Mouse (Mus musculus): ENCODE results near the gene Arhgef3. TPM values are rescaled to one million over a fixed set of nuclear protein-coding genes. Genes with fewer than 3 reads are reported as not detected.

The Arhgef3 gene
- polyA plus RNA-seq, 1 experiment from 2014 or later: 6.4 TPM

DNA sequence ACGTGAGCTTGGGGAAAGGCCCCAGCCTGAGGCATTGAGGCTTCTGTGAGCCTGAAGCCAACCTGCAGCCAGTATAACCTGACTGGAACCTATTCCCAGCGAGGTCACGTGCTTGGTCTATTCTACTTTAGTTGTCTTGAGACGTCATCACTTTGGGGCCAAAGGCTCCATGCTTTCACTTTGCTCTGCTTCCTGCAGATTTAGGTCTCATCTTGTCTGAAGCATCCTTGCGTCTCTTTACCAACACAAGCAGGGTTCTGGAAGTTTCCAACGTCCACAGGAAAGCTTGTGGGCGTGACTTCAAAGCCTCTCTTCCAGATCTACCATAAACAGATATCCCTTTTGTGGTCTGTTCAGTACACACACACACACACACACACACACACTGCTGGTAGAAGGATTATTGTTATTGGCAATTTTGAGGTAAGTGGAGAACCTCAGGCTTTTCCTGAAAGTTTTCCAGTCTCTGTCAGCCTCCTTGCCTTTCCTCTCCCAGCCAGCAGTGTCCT is 135.6 kb downstream of the Arhgef3 start:
- no peak overlapping the region for H3K9ac ChIP-seq (ENCODE audit: low read depth, low read length)
- ATAC-seq (replicated peaks; ENCODE audit: low FRiP score) (no peak), DNase-seq (ENCODE audit: low spot score) (no peak)
- no peak overlapping the region for H3K4me2 ChIP-seq
- H3K9me3 ChIP-seq (ENCODE audit: control insufficient read depth, low read length): no peaks in the 10 kb centered on the region
- H3K4me3 ChIP-seq (ENCODE audit: low read depth, low read length): no peak overlapping the region
- H3K36me3 ChIP-seq (ENCODE audit: control insufficient read depth, insufficient read depth, low read length): no peaks in the 10 kb centered on the region
- no peaks in the 10 kb centered on the region for H3K4me1 ChIP-seq (replicated peaks; ENCODE audit: control insufficient read depth, insufficient read depth, low read length)
- 64% methylated on average over 7 of the region's 7 CpGs for WGBS
- no peaks in the 10 kb centered on the region for H3K27me3 ChIP-seq (replicated peaks; ENCODE audit: control insufficient read depth, insufficient read depth, low read length)
- no peak overlapping the region for H3K27ac ChIP-seq (ENCODE audit: low read depth, low read length)

DNA sequence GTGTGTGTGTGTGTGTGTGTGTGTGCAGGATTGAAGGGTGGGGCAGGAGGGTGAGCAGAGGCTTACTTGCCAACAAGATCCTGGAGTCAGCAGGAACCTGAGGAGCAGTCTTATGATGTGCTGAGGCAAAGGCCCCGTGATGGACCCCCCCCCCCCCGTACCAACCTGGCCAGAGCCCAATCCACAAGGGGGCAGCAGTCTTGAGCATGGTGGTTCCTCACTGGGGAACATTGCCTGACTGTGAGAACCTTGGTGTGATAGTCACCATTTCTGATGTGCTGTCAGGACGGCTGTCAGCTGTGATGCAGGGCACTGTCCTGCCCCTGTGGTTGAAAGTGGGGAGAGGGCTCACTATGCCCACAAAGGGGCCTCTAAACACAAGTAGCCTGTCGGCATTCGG is 138.7 kb downstream of the Arhgef3 start:
- H3K27ac ChIP-seq (ENCODE audit: low read depth, low read length): no peak overlapping the region
- no peaks in the 10 kb centered on the region for H3K4me1 ChIP-seq (replicated peaks; ENCODE audit: control insufficient read depth, insufficient read depth, low read length)
- no peaks in the 10 kb centered on the region for H3K36me3 ChIP-seq (ENCODE audit: control insufficient read depth, insufficient read depth, low read length)
- no peak overlapping the region for H3K4me3 ChIP-seq (ENCODE audit: low read depth, low read length)
- ATAC-seq (replicated peaks; ENCODE audit: low FRiP score) (no peak), DNase-seq (ENCODE audit: low spot score) (no peak)
- 74% methylated on average over 5 of the region's 5 CpGs for WGBS
- H3K4me2 ChIP-seq: no peak overlapping the region
- H3K9me3 ChIP-seq (ENCODE audit: control insufficient read depth, low read length): no peaks in the 10 kb centered on the region
- H3K9ac ChIP-seq (ENCODE audit: low read depth, low read length): no peak overlapping the region
- H3K27me3 ChIP-seq (replicated peaks; ENCODE audit: control insufficient read depth, insufficient read depth, low read length): no peaks in the 10 kb centered on the region

DNA sequence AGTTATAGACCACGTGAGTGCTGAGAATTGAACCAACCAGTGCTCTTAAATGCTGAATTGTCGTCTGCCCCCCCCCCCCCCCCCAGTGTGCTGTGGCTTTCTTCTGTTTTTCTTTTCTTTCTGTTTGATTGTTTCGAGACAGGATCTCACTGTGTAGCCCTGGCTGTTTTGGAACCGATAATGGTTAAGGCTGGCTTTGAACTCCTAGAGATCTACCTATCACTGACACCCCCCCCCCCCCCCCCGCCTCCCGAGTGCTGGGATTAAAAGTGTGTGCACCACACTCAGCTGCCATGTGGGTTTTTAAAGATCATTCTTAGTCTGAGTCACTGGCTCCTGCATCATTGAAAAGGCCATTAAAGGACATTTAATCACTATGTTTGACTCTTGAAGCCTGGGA is 147.7 kb downstream of the Arhgef3 start:
- DNase-seq (ENCODE audit: low spot score): no peak
- Histone ChIP-seq H3K9ac (ENCODE audit: low read depth, low read length) (no peak overlapping the region), H3K4me3 (ENCODE audit: low read depth, low read length) (no peak overlapping the region), H3K36me3 (ENCODE audit: control insufficient read depth, insufficient read depth, low read length) (no peaks in the 10 kb centered on the region), H3K27me3 (replicated peaks; ENCODE audit: control insufficient read depth, insufficient read depth, low read length) (no peaks in the 10 kb centered on the region), H3K4me2 (no peak overlapping the region), H3K4me1 (replicated peaks; ENCODE audit: control insufficient read depth, insufficient read depth, low read length) (no peaks in the 10 kb centered on the region), H3K9me3 (ENCODE audit: control insufficient read depth, low read length) (no peaks in the 10 kb centered on the region), H3K27ac (ENCODE audit: low read depth, low read length) (no peak overlapping the region)
- ATAC-seq (replicated peaks; ENCODE audit: low FRiP score): no peak
- 74% methylated on average over 6 of the region's 6 CpGs for WGBS

DNA sequence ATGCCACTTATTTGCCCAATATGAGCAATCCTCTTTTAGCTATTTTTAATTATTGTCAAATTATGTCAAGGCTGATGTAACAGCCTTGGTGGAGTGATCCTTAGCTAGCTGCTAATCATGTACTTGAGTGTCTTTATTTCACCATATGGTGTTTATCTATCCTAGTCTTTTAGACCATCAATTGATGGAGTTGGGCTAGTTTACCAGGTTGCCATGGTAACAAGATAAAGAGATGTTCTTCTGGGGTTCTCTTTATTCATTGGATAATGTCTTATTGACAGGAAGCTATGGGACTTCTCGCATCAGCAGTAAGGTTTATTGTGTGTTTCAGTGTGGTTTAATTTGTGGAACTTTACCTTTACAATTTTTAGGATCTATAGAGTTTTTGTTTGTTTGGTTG is 151.9 kb downstream of the Arhgef3 start:
- H3K36me3 ChIP-seq (ENCODE audit: control insufficient read depth, insufficient read depth, low read length): no peaks in the 10 kb centered on the region
- H3K27ac ChIP-seq (ENCODE audit: low read depth, low read length): no peak overlapping the region
- H3K4me3 ChIP-seq (ENCODE audit: low read depth, low read length): no peak overlapping the region
- H3K4me2 ChIP-seq: no peak overlapping the region
- DNase-seq (ENCODE audit: low spot score): no peak
- no peak for ATAC-seq (replicated peaks; ENCODE audit: low FRiP score)
- no peak overlapping the region for H3K9ac ChIP-seq (ENCODE audit: low read depth, low read length)
- no peaks in the 10 kb centered on the region for H3K9me3 ChIP-seq (ENCODE audit: control insufficient read depth, low read length)
- 63% methylated on average over 1 of the region's 1 CpGs for WGBS
- no peaks in the 10 kb centered on the region for H3K27me3 ChIP-seq (replicated peaks; ENCODE audit: control insufficient read depth, insufficient read depth, low read length)
- no peaks in the 10 kb centered on the region for H3K4me1 ChIP-seq (replicated peaks; ENCODE audit: control insufficient read depth, insufficient read depth, low read length)

DNA sequence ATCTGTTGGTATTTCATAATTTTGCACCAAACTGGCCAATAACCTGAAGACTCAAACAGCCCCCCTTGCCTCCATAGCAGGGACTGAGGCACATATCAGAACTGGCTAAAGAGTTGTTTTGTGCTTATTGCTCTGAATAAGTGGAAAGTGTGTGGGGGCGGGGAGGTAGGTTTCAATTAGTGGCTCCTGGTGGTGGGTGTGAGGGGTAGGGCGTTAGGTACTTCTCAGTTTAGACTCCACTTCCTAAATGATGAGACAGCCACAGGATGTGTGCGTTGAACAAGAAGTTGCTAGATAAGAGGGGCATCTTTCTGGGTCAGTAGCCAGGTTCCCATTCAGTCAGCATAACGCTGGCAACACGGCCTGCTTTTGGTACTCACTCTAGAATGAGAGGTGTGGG is 153.4 kb downstream of the Arhgef3 start:
- H3K36me3 ChIP-seq (ENCODE audit: control insufficient read depth, insufficient read depth, low read length): no peaks in the 10 kb centered on the region
- H3K27me3 ChIP-seq (replicated peaks; ENCODE audit: control insufficient read depth, insufficient read depth, low read length): no peaks in the 10 kb centered on the region
- no peaks in the 10 kb centered on the region for H3K4me1 ChIP-seq (replicated peaks; ENCODE audit: control insufficient read depth, insufficient read depth, low read length)
- no peak for ATAC-seq (replicated peaks; ENCODE audit: low FRiP score)
- no peak for DNase-seq (ENCODE audit: low spot score)
- no peak overlapping the region for H3K27ac ChIP-seq (ENCODE audit: low read depth, low read length)
- WGBS: 38% methylated on average over 5 of the region's 5 CpGs
- no peak overlapping the region for H3K4me2 ChIP-seq
- H3K9me3 ChIP-seq (ENCODE audit: control insufficient read depth, low read length): no peaks in the 10 kb centered on the region
- no peak overlapping the region for H3K9ac ChIP-seq (ENCODE audit: low read depth, low read length)
- H3K4me3 ChIP-seq (ENCODE audit: low read depth, low read length): no peak overlapping the region

DNA sequence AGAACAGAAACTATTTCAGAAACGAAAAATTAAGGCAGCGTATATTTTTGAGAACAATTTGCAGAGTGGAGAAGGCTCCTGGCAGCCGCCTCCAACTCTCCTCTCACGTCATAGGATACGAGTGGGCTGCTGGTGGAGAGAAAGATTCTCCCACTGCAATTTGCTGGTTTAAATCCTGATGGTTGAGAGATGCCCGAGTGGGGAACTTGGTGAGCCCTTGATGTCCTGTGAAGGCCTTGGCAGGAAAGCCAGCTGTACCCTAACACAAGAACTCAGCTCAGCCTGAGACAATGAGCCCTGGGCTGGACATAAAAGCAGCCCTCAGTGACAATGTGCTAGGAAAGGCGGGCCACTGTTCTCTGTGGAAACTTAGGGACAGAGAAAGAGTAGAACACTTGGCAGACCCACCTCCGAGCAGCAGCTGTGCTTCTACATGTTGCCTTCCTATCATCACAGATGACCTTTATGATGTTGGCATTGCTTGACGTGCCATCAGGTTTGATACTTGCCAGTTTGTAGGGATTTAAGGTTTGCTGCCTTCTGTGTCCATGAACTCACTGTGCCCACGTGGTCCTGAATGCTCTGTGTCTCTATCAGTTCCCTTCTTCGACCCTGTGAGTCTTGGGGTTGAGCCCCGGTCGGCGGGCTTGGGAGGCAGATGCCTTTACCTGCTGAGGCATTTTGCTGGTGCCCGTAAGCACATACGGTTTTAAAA is 154.4 kb downstream of the Arhgef3 start:
- H3K36me3 ChIP-seq (ENCODE audit: control insufficient read depth, insufficient read depth, low read length): no peaks in the 10 kb centered on the region
- no peaks in the 10 kb centered on the region for H3K4me1 ChIP-seq (replicated peaks; ENCODE audit: control insufficient read depth, insufficient read depth, low read length)
- H3K27me3 ChIP-seq (replicated peaks; ENCODE audit: control insufficient read depth, insufficient read depth, low read length): no peaks in the 10 kb centered on the region
- no peak for ATAC-seq (replicated peaks; ENCODE audit: low FRiP score)
- H3K4me2 ChIP-seq: no peak overlapping the region
- no peak overlapping the region for H3K27ac ChIP-seq (ENCODE audit: low read depth, low read length)
- no peaks in the 10 kb centered on the region for H3K9me3 ChIP-seq (ENCODE audit: control insufficient read depth, low read length)
- no peak overlapping the region for H3K9ac ChIP-seq (ENCODE audit: low read depth, low read length)
- WGBS: 82% methylated on average over 16 of the region's 16 CpGs
- DNase-seq (ENCODE audit: low spot score): no peak
- no peak overlapping the region for H3K4me3 ChIP-seq (ENCODE audit: low read depth, low read length)

DNA sequence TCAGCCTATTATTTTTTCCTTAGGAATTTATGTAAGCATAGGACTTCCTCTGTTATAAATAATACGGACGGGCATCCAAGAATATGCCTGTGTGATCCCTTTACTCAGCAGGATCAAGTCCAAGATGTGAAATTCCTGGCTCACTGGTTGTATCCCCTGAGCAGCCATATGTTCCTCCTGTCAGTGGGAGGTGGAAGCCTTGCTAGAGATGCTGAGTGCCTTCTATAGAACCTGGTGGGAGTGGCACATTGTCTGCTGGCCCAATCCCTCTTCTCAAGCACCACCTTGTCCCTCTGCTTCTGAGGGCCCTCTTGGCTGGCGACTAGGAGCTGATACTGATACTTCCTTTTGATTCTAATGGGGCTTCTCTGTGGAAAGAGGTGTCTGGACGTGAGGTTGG is 155.1 kb downstream of the Arhgef3 start:
- DNase-seq (ENCODE audit: low spot score): no peak
- no peak for ATAC-seq (replicated peaks; ENCODE audit: low FRiP score)

DNA sequence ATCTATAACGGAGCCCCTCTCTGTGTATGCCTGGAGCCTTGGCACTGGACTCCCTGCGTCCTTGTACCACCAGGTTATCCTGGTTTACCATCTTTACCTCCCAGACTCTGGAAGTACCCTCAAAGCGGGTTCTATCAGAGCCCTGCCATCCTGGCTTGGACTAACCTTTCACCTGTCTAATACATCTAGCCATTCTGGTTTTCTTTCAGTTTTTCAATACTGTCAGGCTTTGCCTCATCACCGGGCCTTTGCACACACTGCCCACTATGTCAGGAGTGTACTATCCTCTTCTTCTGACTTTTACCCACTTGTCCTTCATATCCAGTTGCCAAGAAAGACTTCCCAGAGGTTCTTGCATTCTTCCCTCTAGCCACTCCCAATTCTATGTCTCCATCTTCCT is 155.8 kb downstream of the Arhgef3 start:
- H3K4me1 ChIP-seq (replicated peaks; ENCODE audit: control insufficient read depth, insufficient read depth, low read length): no peaks in the 10 kb centered on the region
- no peak overlapping the region for H3K4me2 ChIP-seq
- ATAC-seq (replicated peaks; ENCODE audit: low FRiP score): no peak
- no peaks in the 10 kb centered on the region for H3K36me3 ChIP-seq (ENCODE audit: control insufficient read depth, insufficient read depth, low read length)
- H3K27me3 ChIP-seq (replicated peaks; ENCODE audit: control insufficient read depth, insufficient read depth, low read length): no peaks in the 10 kb centered on the region
- no peak overlapping the region for H3K9ac ChIP-seq (ENCODE audit: low read depth, low read length)
- no peak overlapping the region for H3K4me3 ChIP-seq (ENCODE audit: low read depth, low read length)
- 81% methylated on average over 4 of the region's 4 CpGs for WGBS
- no peaks in the 10 kb centered on the region for H3K9me3 ChIP-seq (ENCODE audit: control insufficient read depth, low read length)
- no peak for DNase-seq (ENCODE audit: low spot score)
- no peak overlapping the region for H3K27ac ChIP-seq (ENCODE audit: low read depth, low read length)

More for the DNA sequence above, 155.1 kb downstream of the Arhgef3 start:
- Histone ChIP-seq H3K27me3 (replicated peaks; ENCODE audit: control insufficient read depth, insufficient read depth, low read length) (no peaks in the 10 kb centered on the region), H3K9ac (ENCODE audit: low read depth, low read length) (no peak overlapping the region), H3K4me1 (replicated peaks; ENCODE audit: control insufficient read depth, insufficient read depth, low read length) (no peaks in the 10 kb centered on the region), H3K36me3 (ENCODE audit: control insufficient read depth, insufficient read depth, low read length) (no peaks in the 10 kb centered on the region), H3K9me3 (ENCODE audit: control insufficient read depth, low read length) (no peaks in the 10 kb centered on the region), H3K4me2 (no peak overlapping the region), H3K27ac (ENCODE audit: low read depth, low read length) (no peak overlapping the region), H3K4me3 (ENCODE audit: low read depth, low read length) (no peak overlapping the region)
- WGBS: 78% methylated on average over 4 of the region's 4 CpGs

DNA sequence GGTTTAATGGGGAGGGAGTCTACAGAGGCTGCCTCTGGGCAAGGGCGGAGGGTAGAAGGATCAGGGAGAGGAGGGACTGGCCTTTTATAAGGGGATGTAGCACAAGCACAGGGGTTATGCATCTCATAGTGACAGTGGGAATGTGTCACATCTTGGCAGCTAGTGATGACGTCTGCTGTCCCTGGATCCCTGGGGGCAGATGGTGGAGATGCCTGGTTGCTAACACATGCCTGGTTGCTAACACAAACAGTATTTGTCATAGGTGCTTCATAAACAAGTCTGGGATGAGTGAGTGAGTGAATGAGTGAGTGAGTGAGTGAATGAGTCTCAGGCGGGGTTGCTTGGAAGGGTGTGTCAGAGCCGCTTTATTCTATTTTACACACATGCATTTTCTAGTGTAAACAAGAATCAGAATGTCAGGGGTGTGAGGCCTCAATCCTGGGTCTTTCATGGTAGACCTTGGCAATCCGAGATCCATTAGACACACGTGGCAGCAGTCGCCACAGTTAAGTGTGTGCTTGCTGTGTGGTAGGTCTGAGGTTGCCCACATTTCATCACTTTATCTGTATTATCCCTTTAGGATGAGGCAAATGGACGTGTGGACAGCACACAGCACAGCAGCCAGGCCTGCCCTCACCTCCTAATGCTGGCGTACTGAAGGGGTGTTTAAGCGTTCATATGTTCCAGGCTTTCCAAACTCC is 156.8 kb downstream of the Arhgef3 start:
- H3K27me3 ChIP-seq (replicated peaks; ENCODE audit: control insufficient read depth, insufficient read depth, low read length): no peaks in the 10 kb centered on the region
- no peak for ATAC-seq (replicated peaks; ENCODE audit: low FRiP score)
- no peaks in the 10 kb centered on the region for H3K9me3 ChIP-seq (ENCODE audit: control insufficient read depth, low read length)
- DNase-seq (ENCODE audit: low spot score): no peak
- H3K4me2 ChIP-seq: no peak overlapping the region
- no peaks in the 10 kb centered on the region for H3K36me3 ChIP-seq (ENCODE audit: control insufficient read depth, insufficient read depth, low read length)
- no peak overlapping the region for H3K4me3 ChIP-seq (ENCODE audit: low read depth, low read length)
- H3K9ac ChIP-seq (ENCODE audit: low read depth, low read length): no peak overlapping the region
- WGBS: 70% methylated on average over 10 of the region's 10 CpGs
- no peak overlapping the region for H3K27ac ChIP-seq (ENCODE audit: low read depth, low read length)
- no peaks in the 10 kb centered on the region for H3K4me1 ChIP-seq (replicated peaks; ENCODE audit: control insufficient read depth, insufficient read depth, low read length)
